Mouse (Mus musculus) kidney, adult 2 months (tissue): ENCODE measurements around the gene Slit2.

Experiments
- CTCF ChIP-seq: fragments of 200-500 bp; conservative IDR thresholded peaks from 2 replicates; pipeline ENCODE4 v1.5.1; 2011; ENCODE audit warnings: low read depth, mild to moderate bottlenecking, control low read depth, low read length, moderate library complexity, mixed read lengths; ENCODE audit not compliant: insufficient read depth, insufficient read length
- POLR2A ChIP-seq: fragments of 200-500 bp; IDR thresholded peaks from one replicate; pipeline ENCODE4 v1.6.1; 2011; ENCODE audit warnings: low read depth, low read length, control low read depth

GRCm38 (mm10) chr5:48138849-48139487 lies 156.0 kb downstream of the Slit2 start:
- TF ChIP-seq CTCF (no peak), POLR2A (no peak)
